Mouse (Mus musculus) hindbrain, embryonic 10.5 days (tissue): Measurements from ENCODE around the gene Srgap1. TPM values are rescaled to one million over a fixed set of nuclear protein-coding genes. Genes with fewer than 3 reads are reported as not detected.
"Not testable (repeated sequence)": the region's sequence is repeated elsewhere in the genome, so short reads cannot be mapped to it uniquely, and the experiment has no call there.

Experiments
- DNase-seq: peaks from one replicate; pipeline ENCODE4 v3.0.0-alpha.2; 2017; ENCODE audit warnings: low spot score
- H3K27ac ChIP-seq: fragments of 300-500 bp; sonication (generic); 2 replicates; pipeline ENCODE4 v1.5.1; 2016; ENCODE audit warnings: mild to moderate bottlenecking, moderate library complexity
- H3K27me3 ChIP-seq: fragments of 300-500 bp; sonication (generic); 2 replicates; pipeline ENCODE4 v1.6.1; 2016; ENCODE audit warnings: mild to moderate bottlenecking; ENCODE audit not compliant: poor library complexity, insufficient read depth, severe bottlenecking
- H3K36me3 ChIP-seq: fragments of 300-500 bp; sonication (generic); 2 replicates; pipeline ENCODE4 v1.6.1; 2016; ENCODE audit warnings: mild to moderate bottlenecking, moderate library complexity
- H3K4me1 ChIP-seq: fragments of 300-500 bp; sonication (generic); replicated peaks from 2 replicates; pipeline ENCODE4 v1.6.1; 2016; ENCODE audit warnings: mild to moderate bottlenecking
- H3K4me3 ChIP-seq: fragments of 300-500 bp; sonication (generic); 2 replicates; pipeline ENCODE4 v1.5.1; 2016; ENCODE audit warnings: mild to moderate bottlenecking, moderate library complexity
- H3K9me3 ChIP-seq: fragments of 300-500 bp; sonication (generic); 2 replicates; pipeline ENCODE4 v1.6.1; 2016; ENCODE audit warnings: mild to moderate bottlenecking, moderate library complexity
- WGBS: fragments of 180-500 bp; shearing (Covaris S2); methylation state at CpG from one replicate; pipeline ENCODE4 v1.1.7; 2016; 5-methylcytosine and 5-hydroxymethylcytosine counted together
- polyA plus RNA-seq: library from polyadenylated mRNA; unstranded; fragments of >200 nt; fragmentation: Nextera tagmentation; extraction: Ambion mirVana; gene quantifications from 2 replicates; pipeline ENCODE4 v1.2.1, GENCODE M21; 2016

Srgap1 gene
- polyA plus RNA-seq, 1 experiment from 2014 or later: 17.8 TPM

DNA sequence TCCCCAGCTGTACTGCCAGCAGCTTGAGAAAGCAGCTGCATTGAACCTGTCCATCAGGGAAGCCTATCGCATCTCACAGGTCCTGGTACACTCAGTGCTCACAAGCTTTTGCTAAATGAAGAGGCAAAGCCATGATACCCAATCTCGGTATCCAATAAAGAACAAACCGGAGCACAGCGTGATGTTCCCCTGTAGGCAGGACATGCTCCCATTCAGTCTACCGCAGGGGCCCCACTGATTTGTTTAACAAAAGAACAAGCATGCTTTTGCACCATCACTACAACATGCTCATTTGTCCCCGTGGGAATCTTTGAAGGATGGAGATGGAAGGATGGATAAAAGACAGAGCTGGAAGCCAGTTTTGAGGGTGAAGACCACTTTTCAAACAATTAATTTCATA, 257.0 kb downstream of the Srgap1 start:
- 26% methylated on average over 6 of the region's 6 CpGs for WGBS

DNA sequence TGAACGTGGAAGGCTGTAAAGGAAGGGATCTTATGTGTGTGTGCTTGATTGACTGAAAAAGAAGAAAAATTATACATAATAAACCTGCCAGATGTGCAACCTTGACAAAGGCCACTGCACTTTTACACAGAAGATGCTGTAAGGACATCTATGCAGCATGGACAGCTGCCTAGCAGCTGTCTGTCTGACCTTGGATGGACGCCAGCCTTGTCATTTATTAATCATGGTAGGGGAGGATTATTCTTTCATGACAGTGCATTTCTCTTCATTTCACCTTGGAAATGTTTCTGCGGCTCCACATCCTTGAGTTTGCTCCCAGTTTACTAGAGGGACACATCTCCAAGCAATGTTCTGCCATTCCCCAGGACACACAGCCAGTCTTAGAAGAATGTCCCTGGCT, 258.6 kb downstream of the Srgap1 start:
- Histone ChIP-seq H3K36me3 (peaks cover 51% of the 10 kb centered on the region), H3K4me3 (no peak overlapping the region), H3K4me1 (peaks cover 27% of the 10 kb centered on the region), H3K27ac (no peak overlapping the region), H3K9me3 (peaks cover 13% of the 10 kb centered on the region; the same call in 1 of the 2 replicates), H3K27me3 (no peaks in the 10 kb centered on the region)
- WGBS: 89% methylated on average over 3 of the region's 3 CpGs
- no peak for DNase-seq

More for the DNA sequence above, 257.0 kb downstream of the Srgap1 start:
- Histone ChIP-seq H3K27me3 (no peaks in the 10 kb centered on the region), H3K4me3 (no peak overlapping the region), H3K9me3 (0 out of 2 replicates have a peak, but pooled peaks cover 4% of the 10 kb centered on the region), H3K36me3 (peaks cover 47% of the 10 kb centered on the region), H3K4me1 (peaks cover 27% of the 10 kb centered on the region), H3K27ac (0 out of 2 replicates have a peak overlapping the region, but pooled peaks have one; percentile 50)
- DNase-seq: peak; percentile 18

DNA sequence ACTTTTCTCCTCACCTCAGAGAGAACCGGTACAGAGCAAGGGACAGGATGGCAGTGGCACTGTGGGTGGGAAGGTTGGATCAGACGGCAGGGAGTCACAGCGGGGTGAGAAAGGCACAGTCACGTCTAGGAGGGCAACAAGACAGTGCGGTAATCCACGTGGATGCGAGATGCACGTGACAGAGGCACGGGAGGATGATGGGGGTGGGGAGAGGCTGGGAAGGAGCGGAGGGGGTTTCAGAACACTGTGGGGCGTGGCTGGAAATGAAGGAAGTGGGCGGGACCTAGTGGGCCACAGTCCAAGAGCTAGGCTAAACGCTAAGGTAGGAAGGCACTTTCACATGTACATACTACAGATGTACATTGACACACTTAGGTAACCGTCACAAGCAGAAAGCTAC, 266.0 kb downstream of the Srgap1 start:
- WGBS: 58% methylated on average over 14 of the region's 14 CpGs
- H3K4me1 ChIP-seq: peaks cover 14% of the 10 kb centered on the region; the same call in 1 of the 2 replicates
- H3K9me3 ChIP-seq: peaks cover 14% of the 10 kb centered on the region; the same call in 1 of the 2 replicates

DNA sequence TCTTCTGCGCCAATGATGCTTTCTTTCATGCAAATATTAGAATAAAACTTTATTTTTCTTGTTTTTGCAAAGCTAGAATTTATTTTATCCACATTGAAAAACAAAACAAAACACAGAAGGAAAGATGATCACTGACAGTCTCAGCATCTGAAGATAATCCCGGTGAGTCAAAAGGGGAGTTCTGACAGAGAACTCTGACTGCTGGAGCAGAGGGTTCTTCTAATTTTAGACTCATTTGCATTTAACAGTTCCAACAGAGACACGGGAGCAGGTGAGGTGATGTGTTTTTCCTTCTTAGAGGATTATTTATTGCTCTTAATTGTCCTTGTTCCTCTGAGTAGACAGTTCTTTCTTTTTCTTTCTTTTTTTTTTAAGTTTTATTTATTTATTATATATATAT, 271.1 kb downstream of the Srgap1 start:
- H3K27me3 ChIP-seq: no peaks in the 10 kb centered on the region

More for the DNA sequence above, 266.0 kb downstream of the Srgap1 start:
- H3K4me3 ChIP-seq: no peak overlapping the region
- H3K36me3 ChIP-seq: peaks cover 38% of the 10 kb centered on the region
- no peaks in the 10 kb centered on the region for H3K27me3 ChIP-seq
- H3K27ac ChIP-seq: no peak overlapping the region
- no peak for DNase-seq

DNA sequence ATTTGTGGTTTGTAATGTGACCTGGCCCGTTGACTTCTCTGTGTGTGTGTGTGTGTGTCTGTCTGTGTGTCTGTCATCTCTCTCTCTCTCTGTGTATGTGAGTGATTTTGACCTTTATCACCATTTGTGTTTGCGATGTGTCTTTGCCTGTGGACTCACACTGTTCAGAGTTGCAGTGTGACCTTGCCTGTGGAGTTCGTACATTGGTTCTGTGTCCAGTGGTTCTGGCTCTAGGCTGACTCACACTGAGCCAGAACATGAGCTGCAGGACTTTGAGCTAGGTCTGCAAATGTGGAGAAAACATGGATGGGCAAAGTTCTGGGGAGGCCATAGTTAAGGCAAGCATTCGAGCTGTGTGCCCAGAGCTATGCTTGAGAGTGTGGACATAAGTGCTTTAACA, 273.3 kb downstream of the Srgap1 start:
- no peak overlapping the region for H3K4me3 ChIP-seq
- no peaks in the 10 kb centered on the region for H3K9me3 ChIP-seq
- no peaks in the 10 kb centered on the region for H3K27me3 ChIP-seq
- WGBS: 76% methylated on average over 4 of the region's 4 CpGs
- H3K4me1 ChIP-seq: peaks cover 9% of the 10 kb centered on the region; the same call in 1 of the 2 replicates
- DNase-seq: no peak
- no peaks in the 10 kb centered on the region for H3K36me3 ChIP-seq
- no peak overlapping the region for H3K27ac ChIP-seq

More for the DNA sequence above, 271.1 kb downstream of the Srgap1 start:
- H3K9me3 ChIP-seq: no peaks in the 10 kb centered on the region
- H3K27ac ChIP-seq: no peak overlapping the region
- no peak overlapping the region for H3K4me3 ChIP-seq
- no peaks in the 10 kb centered on the region for H3K36me3 ChIP-seq
- peaks cover 9% of the 10 kb centered on the region; the same call in 1 of the 2 replicates for H3K4me1 ChIP-seq
- 61% methylated on average over 3 of the region's 3 CpGs for WGBS
- no peak for DNase-seq

DNA sequence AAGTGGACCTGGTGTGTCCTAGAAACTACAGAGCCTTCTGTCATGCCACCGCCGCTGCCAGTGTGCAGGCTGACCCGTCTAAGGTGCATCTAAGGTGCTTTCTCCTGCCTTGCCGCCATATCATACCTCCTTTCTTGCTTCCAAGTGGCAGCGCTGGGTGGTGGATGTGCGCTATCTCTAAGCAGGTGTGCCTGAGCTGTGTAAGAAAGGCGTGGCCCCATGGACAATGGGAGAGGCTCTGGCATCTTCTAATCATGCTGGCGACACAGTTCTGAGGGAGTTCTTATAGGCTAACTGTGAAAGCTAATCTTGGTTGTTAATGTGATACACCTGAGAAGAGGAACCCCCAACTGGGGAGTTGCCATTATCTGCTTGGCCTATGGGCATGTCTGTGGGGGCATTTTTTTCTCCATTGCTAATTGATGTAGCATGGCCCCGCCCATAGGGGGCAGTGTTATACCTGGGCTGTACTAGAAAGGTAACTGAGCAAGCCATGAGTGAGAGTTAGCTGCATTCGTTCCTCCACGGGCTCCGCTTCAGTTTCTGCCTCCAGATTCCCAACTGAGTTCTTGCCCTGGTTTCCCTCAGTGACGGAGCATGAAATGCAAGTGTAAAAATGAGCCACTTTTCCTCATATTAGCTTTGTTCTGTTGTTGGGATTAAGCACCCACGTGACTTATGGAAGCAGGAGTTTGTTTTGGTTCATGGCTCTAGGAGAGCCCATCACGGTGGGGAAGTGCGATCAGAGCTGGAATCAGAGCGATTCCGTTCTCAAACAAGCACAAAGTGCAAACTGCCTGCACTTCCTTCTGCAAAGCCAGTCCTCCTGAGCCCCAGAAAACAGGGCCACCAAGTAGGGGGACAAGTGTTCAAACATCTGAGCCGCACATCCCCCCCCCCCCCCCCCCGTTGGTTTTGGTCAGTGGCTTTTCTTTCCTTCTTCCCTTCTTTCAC, 276.2 kb downstream of the Srgap1 start:
- Histone ChIP-seq H3K4me3 (peak overlapping the region; percentile 23; the same call in 1 of the 2 replicates), H3K27ac (no peak overlapping the region), H3K4me1 (no peaks in the 10 kb centered on the region; the same call in 1 of the 2 replicates), H3K36me3 (no peaks in the 10 kb centered on the region), H3K27me3 (no peaks in the 10 kb centered on the region), H3K9me3 (no peaks in the 10 kb centered on the region)
- WGBS: 51% methylated on average over 20 of the region's 20 CpGs
- DNase-seq: peak; percentile 52

DNA sequence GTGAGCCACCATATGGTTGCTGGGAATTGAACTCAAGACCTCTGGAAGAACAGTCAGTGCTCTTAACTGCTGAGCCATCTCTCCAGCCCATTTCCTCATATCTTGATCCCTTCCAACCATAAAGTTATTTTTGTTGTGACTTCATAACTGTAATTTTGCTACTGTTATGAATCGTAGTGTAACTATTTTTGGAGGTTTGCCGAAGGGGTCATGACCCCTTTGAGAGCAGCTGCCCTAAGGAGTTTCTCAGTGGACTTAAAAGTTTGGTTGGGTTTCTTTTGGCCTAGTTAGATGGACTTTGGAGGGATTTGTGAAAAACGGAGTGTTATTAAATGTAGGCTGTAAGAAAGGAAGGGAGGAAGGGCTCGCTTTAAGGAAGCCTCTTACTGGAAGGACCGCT, 277.4 kb downstream of the Srgap1 start:
- Histone ChIP-seq H3K36me3 (no peaks in the 10 kb centered on the region), H3K27ac (no peak overlapping the region), H3K9me3 (no peaks in the 10 kb centered on the region), H3K4me3 (no peak overlapping the region), H3K27me3 (no peaks in the 10 kb centered on the region), H3K4me1 (peaks cover 6% of the 10 kb centered on the region; the same call in 1 of the 2 replicates)
- WGBS: 92% methylated on average over 5 of the region's 5 CpGs
- no peak for DNase-seq

DNA sequence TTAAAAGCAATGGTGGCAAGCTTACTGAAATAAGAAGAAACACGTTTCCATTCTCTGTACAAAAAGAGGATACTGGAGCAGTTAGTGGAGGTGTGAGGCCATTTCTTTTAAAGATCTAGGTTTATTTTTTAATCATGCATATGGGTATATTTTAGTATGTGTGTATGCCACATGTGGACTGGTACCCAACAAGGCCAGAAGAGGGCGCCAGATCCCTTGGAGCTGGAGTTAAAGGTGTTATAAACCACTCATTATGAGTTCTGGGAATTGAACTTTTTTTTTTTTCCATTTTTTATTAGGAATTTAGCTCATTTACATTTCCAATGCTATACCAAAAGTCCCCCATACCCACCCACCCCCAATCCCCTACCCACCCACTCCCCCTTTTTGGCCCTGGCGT, 279.8 kb downstream of the Srgap1 start:
- H3K4me1 ChIP-seq, H3K27ac ChIP-seq, H3K9me3 ChIP-seq, H3K27me3 ChIP-seq, H3K4me3 ChIP-seq, H3K36me3 ChIP-seq: not testable (repeated sequence)
- DNase-seq: peak; percentile 29
- WGBS: 74% methylated on average over 3 of the region's 3 CpGs

DNA sequence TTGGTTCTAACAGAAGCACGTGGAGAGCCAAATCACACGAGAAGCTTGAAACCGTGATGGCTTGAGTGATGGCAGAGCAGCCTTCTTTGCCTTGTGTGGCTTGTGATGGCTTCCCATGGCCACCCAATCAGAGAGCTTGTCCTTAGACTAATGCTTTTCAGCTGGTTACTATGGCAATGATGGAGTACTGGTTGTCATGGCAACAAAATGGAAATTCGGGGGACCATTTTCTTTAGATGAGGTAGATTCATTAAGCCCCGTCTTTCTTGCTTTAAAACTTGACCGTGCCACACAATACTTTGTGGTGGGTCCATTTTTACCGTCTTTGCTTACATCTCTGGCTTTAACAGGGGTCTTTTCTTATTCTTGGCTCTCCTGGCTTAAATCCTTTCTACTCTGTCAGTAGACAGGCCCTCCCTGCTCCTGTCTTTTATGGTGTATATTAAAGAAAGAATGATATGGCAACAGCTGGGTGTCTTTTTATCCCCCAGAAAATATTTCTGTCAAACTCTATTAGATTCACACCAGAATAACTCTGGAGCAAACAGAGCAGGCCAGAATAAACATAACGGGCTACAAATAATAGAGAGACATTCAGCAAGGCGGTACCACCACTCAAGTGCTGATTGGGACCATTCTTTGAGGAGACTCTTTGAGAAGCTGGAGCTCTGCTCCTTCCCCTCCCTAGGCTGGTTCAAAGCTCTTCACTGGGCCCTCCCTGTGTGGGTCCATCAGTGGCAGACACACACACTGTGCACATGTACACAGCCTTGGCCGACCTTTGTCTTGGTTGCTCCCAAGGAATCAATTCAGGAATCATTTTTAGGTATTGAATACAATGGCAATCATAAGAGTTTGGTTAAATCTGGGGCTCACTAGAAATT, 281.7 kb downstream of the Srgap1 start:
- Histone ChIP-seq H3K36me3 (no peaks in the 10 kb centered on the region), H3K27ac (no peak overlapping the region), H3K4me3 (no peak overlapping the region), H3K4me1 (peaks cover 6% of the 10 kb centered on the region; the same call in 1 of the 2 replicates), H3K9me3 (no peaks in the 10 kb centered on the region), H3K27me3 (no peaks in the 10 kb centered on the region)
- 75% methylated on average over 10 of the region's 10 CpGs for WGBS
- peak; percentile 27 for DNase-seq

DNA sequence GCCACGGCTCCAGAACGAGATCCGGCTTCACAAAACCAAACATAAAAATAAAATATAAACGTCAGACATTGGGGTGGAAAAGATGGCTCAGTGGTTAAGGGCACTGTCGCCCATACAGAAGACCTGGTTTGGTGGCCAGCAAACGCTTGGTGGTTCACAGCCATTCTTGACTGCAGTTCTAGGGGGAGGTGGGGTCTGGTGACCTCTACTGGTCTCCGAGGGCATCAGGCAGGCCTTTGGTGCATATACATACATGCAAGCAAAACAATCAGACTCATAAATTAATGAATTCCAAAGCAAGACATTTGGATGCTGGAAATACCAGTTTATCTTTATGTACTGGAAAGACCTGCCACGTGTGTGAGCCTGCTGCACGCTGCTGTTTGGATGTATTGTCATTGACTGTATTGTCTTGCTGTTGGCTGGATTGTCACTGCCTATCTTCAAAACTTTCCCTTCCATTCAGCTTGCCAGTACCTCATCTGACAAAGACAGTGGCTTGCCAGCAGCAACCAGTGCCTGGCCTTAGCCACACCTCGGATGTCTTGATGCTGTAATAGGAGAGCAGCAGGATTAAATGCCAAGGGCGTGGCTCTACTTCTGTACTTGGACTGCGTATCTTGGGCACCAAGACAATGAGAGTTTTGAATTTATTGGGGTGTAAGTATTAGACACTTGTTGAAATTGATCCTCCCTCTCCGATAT, 282.5 kb downstream of the Srgap1 start:
- DNase-seq: no peak
- Histone ChIP-seq H3K27ac (no peak overlapping the region), H3K9me3 (no peaks in the 10 kb centered on the region), H3K4me3 (no peak overlapping the region), H3K27me3 (no peaks in the 10 kb centered on the region), H3K36me3 (no peaks in the 10 kb centered on the region), H3K4me1 (peaks cover 6% of the 10 kb centered on the region; the same call in 1 of the 2 replicates)
- WGBS: 86% methylated on average over 13 of the region's 13 CpGs

DNA sequence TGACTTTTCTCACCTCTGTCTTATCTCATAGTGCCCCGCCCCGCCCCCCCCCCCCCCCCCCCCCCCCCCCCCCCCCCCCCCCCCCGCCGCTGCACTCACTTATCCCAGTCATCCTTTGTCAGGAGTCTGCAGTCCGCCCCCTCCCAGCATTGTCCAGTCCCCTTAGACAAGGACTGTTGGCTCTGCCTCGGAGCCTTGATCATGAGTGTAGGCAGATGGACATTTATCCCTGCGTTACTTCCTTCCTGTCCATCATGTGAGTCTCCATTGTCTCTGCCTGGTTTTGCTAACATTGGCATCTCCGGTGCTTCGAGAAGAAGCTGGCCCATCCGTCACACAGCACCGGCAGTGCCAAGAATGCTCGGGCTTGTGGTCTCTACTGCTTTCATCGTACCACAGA, 283.9 kb downstream of the Srgap1 start:
- WGBS: 80% methylated on average over 11 of the region's 13 CpGs
- Histone ChIP-seq H3K4me1 (peaks cover 6% of the 10 kb centered on the region; the same call in 1 of the 2 replicates), H3K4me3 (no peak overlapping the region), H3K27me3 (no peaks in the 10 kb centered on the region), H3K27ac (no peak overlapping the region), H3K36me3 (no peaks in the 10 kb centered on the region), H3K9me3 (no peaks in the 10 kb centered on the region)
- no peak for DNase-seq

DNA sequence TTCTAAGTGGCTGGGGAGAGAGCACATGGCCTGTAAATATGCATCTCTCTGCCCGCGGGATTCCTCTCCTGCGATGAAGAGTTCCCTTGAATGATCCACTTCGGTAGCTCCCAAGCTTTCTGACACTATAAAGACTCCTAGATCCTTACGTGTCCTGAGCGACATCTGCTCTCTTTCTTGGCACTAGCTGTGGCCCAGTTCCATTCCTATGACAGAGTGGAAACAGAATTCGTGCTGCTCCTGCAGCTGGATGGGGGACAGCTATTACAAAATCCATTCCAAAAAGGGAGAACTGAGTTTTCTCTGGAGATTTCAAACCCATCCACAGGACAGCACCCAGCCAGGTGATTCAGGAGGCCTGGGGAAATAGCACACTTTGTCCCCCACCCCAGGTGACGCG, 285.0 kb downstream of the Srgap1 start:
- peaks cover 6% of the 10 kb centered on the region; the same call in 1 of the 2 replicates for H3K4me1 ChIP-seq
- H3K27ac ChIP-seq: no peak overlapping the region
- no peaks in the 10 kb centered on the region for H3K36me3 ChIP-seq
- no peaks in the 10 kb centered on the region for H3K27me3 ChIP-seq
- H3K4me3 ChIP-seq: no peak overlapping the region
- no peaks in the 10 kb centered on the region for H3K9me3 ChIP-seq
- 91% methylated on average over 9 of the region's 9 CpGs for WGBS
- no peak for DNase-seq
